In the genomic region with DNA sequence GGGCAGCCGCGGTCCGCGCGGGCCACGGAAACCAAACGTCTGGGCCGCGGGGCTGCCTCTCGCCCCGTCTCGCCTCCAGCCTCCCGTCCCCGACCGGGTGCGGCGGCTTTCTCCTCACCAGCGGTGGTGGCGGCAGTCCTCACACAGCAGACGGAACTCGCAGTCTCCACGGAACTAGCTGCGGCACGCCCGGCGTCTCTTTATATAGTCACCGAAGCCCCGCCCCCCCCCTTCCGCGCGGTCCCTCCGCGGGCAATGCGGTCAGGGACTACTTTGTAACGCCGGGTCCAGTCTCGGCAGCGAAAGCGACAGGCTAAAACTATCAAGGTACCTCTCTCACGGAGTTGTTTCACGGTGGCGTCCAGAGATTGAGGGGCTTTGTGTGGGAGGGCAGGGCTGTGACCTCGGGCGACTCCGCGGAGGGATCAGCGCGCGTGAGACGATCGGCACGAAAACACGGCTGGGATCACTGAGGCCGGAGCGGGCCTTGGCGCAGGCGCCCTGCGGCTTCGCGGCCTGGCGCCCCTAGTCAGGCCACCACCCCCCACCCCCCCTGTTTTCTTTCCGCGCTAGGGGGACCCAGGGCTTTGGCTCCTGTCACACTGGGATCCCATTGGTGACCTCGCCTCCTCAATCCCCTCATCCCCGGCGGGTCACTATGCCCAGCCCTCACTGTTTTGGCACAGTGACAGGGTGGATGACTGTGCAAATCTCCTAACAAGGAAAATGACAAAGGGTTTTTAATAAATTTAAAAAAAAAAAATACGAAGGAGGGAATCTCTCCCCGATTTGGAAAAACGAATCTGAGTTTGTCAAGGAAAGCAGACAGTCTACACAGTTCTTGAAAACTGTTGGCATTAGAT, we compare ENCODE assay signal across 8 mouse cellular contexts. TPM values are rescaled to one million over a fixed set of nuclear protein-coding genes. Genes with fewer than 3 reads are reported as not detected.
DNase-seq lines count a peak whose midpoint lies in the region; ATAC-seq and TF ChIP-seq lines count a peak whose summit lies in the region.

A gene (minus strand): TSS at position 624 of the 863 bp plus-strand sequence.

- no peaks in the 10 kb centered on the region for H3K9me3 ChIP-seq in hindbrain, embryonic 15.5 days

- POLR2A ChIA-PET in Patski (lab: Charles Lee): interaction anchor here (0.8 kb wide), 1 partner anchor 16 kb away, joined by 4 read pairs; no protein-coding TSS in a partner anchor

- peaks cover 12% of the 10 kb centered on the region for H3K36me3 ChIP-seq in hindbrain, embryonic 15.5 days

- peak within 1 kb of the TSS; percentile 96 for H3K27ac ChIP-seq in hindbrain, embryonic 15.5 days (replicated peaks)

- WGBS in hindbrain, embryonic 15.5 days: under 1% methylated on average over 68 of the region's 69 CpGs

- peaks cover 55% of the 10 kb centered on the region for H3K4me1 ChIP-seq in hindbrain, embryonic 15.5 days (replicated peaks)

- DNase-seq in Patski (ENCODE audit: low read depth, low spot score): peak; percentile 85
- peak; percentile 90 to 93 for DNase-seq in cerebellum, postnatal 25 days
- peak; percentile 96 for DNase-seq in gastrocnemius, adult 18-20 months (ENCODE audit: low spot score)
- peak; percentile 84 for DNase-seq in left cerebral cortex, adult 11 months (ENCODE audit: low spot score)
- DNase-seq in lung, postnatal 4 days: peak; percentile 90 to 93
- DNase-seq in retina, postnatal 1 day: peak; percentile 96
- DNase-seq in thymus, postnatal 4 days: peak; percentile 92

- no peak for TF ChIP-seq CTCF in Patski (IDR thresholded peaks at IDR 0.05)

- in situ Hi-C loops in Patski (cut with MboI; ENCODE audit: low pct_unique_long_range_greater_than_20kb): no loop called here

- peak within 1 kb of the TSS; percentile 96 for H3K9ac ChIP-seq in hindbrain, embryonic 15.5 days

- no peaks in the 10 kb centered on the region for H3K27me3 ChIP-seq in Patski
- H3K27me3 ChIP-seq in hindbrain, embryonic 15.5 days: no peaks in the 10 kb centered on the region

- peak within 1 kb of the TSS; percentile 76 for H3K4me3 ChIP-seq in hindbrain, embryonic 15.5 days

- CTCF ChIA-PET in Patski (lab: Charles Lee): no interaction called here

- ATAC-seq in Patski: peak; percentile 11
- peak; percentile 40 for ATAC-seq in hindbrain, embryonic 15.5 days (ENCODE audit: low FRiP score, low read depth)

- peak within 1 kb of the TSS; percentile 81 for H3K4me2 ChIP-seq in hindbrain, embryonic 15.5 days

RNA-seq across cellular contexts. Expression of the gene that starts here (rescaled TPM):
- 1,637 TPM for polyA plus RNA-seq in Patski (2021)
- 1,000 to 10,000 TPM; 1,764 to 2,031 TPM for total RNA-seq in gastrocnemius, adult 18-20 months (2021)
- polyA plus RNA-seq in hindbrain, embryonic 15.5 days (2015; fragmentation: Nextera tagmentation; extraction: Ambion mirVana): 1,393 and 1,417 TPM in 2 replicates

Comparison
In these comparisons a context has a peak if more than half of its experiments do, and no peak if none do; other contexts are left out.
1. Peak in every context shown above with its lines: DNase-seq, ATAC-seq, H3K4me3 ChIP-seq and H3K27ac ChIP-seq.